Mouse (Mus musculus) cerebellum, postnatal 10 days (tissue): Measurements from ENCODE around the gene Cep295nl.
"Not testable (repeated sequence)": the region's sequence is repeated elsewhere in the genome, so short reads cannot be mapped to it uniquely, and the experiment has no call there.

Experiments
- DNase-seq, 2 experiments: peaks; one replicate each; pipeline ENCODE4 v3.0.0; 2021; ENCODE audit warnings: mixed read lengths in 2 of 2

Cep295nl gene

DNA sequence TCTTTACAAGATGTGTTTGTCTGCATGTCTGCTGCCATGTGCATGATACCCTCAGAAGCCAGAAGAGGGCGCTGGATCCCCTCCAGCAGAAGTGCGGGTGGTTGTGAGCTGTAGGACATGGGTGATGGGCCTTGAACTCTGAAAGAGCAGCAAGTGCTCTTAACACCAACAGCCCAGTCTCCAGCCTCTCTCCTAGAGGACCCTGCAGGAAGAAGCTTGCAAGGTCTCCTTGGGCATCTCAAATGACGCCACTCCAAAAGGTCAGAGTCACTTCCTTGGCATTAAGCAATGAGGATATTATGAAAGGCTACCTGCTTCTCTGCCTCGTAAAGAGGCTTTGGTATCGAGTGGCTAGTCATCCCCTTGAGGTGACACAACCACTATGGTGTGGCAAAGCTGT lies 23.6 kb downstream of the Cep295nl start:
- peak; percentile 67 to 71 for DNase-seq

DNA sequence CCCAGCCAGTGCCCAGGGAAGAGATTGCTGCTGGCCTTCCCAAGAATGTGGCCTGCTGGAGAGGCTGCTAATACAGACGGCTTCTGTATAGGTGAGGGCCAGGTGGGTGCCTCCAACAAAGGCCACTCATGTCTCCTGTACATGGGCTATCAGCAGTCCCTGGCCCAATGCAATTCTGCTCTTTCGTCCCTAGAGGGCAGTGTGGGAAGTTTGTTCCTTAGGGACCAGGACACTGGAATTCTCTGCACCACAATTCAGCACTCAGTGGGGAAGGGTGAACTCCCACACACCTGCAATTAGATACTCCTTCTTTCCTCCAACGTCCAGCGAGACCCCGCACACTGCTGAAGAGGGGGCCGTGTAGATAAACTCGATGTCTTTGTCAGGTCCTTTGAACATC lies 25.2 kb downstream of the Cep295nl start:
- peak; percentile 78 to 87 for DNase-seq

DNA sequence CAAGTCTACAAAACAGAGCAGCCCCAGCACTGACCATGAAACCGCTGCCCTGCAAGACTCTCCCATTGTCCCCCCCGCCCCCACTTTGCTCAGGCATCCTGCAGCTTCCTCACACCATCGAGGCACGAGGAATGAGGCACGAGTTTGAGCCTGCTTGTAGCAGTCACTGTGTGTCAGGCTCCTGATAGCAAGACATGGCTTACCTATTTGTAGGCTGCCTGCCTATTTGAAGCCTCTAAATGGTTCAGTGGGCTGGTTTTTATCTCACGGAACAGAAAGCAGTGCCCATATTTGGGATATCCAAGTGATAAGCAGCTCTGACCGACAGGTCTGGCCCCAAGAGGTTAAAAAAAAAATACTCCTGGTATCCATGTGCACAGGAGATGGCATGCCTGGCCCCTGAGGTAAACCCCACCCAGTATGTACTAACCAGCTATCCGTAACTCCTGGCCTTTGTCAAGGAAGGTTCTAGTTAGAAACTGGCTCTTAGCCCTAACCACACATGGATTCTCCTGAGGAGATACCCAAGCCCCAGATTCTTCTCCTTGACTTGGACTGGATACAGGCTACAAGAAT lies 26.0 kb downstream of the Cep295nl start:
- no peak for DNase-seq

DNA sequence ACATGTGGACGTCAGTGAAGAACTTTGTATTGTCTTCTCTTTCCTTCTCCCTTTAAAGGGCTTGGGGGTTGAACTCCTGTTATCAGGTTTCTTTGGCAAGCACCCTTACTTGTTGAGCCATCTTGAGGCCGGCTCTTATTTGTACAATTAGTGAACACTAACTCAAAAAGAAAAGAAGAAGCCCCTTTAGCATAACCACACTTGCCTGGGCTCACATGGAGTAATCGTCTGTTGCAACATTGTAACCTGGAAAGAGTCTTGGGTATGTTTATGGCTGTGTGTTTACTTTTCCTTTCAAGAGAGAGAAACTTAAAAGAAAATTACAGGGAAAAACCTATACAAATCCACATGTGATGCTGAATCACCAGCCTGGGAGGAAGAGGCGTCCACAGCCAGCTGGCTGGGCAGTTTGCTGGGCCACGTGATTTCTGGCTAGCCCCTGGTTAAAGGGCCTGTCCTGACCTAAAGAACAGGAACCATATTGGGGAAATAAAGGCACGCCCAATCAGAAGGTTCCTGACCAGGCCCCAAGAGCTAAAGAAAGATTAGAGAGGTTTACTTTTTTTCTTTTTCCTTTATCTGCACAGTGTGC lies 30.1 kb downstream of the Cep295nl start:
- no peak for DNase-seq

DNA sequence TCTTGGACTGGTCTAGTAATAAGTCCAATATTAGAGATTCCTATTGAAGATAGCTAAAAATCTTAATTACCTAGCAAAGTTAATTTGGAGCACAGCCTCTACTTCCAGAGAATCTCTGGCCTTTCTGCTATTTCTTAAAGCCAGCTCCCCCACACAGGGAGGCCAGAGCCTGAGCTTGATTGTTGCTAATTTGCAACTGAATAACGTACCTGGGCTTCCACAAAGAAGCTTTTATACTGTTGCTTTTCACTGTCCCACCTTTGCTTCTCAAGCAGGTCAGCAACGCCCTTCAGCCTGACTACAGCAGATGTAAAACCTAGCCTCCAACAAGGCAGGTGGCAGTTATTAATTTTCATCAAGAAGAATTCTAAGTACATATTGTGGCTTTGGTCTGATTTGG lies 34.3 kb downstream of the Cep295nl start:
- not testable (repeated sequence) for DNase-seq

DNA sequence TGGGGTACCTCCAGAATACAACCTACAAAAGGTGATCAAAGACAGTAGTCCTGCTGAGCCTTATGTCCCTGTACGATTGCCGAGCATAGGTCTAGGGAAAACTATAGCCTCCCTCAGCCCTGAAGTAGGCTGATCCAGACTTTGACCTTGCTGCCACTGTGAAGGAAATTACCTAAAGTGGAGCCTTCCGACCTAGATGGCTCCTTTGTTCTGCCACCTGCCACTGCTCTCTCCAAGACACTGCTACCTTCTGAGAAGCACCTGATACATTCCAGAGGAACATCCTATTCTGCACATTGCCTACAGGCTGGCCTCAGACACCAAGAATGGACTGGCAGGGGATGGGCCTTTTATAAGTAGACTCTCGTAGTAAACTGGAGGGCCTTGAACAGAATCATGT lies 38.3 kb downstream of the Cep295nl start:
- not testable (repeated sequence) for DNase-seq

DNA sequence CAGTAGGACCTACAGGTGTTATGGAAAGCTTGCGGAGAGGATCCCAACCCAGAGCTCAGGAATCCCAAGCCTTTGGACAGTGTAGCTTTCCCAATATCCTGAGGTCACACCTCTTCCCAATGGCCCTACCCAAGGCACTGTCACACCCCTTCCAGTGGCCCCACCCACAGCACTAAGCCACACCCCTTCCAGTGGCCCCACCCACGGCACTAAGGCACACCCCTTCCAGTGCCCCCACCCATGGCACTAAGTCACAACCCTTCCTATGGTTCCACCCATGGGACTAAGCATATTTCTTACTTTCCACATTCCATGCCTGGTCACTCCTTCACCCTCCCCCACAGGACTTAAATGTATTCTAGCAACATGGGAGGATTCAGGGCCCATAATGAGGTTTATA lies 43.5 kb downstream of the Cep295nl start:
- no peak for DNase-seq

DNA sequence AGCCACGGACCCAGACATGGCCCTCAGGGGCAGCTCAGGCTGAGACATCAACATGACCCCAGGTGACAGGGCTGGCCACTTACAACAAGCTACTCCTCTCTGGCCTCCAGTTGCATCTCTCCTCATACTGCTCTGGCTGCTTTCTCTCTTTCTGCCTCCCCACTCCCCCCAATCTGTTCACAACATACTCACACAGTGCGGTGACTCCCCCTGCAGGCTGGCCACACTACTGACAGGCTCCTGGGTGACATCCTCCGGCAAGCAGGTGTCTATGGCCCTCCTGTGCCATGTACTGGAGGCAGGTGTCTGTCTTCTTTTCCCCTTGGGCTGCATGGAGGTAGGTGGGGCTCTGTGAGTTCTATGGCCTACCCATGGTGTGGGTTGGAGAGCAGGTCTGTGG lies 44.3 kb downstream of the Cep295nl start:
- DNase-seq = peak in 1 of 2 experiments; percentile 53

DNA sequence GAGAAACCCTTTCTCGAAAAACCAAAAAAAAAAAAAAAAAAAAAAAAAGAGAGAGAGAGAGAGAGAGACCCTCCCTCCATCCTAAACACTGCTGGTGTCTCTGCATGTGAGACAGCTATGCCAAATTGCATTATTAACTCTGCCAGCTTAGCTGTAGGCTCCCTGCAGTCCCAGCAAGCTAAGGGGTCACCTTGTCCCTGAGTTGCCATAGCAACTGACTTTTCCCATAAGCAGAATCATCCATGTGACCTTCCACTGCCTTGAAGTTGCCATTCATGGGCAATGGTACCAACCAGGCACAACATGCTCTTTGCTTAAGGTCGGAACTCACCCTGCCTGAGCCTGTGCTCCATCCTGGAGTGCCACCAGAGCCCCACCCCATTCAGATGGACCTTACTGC lies 47.3 kb downstream of the Cep295nl start:
- no peak for DNase-seq

DNA sequence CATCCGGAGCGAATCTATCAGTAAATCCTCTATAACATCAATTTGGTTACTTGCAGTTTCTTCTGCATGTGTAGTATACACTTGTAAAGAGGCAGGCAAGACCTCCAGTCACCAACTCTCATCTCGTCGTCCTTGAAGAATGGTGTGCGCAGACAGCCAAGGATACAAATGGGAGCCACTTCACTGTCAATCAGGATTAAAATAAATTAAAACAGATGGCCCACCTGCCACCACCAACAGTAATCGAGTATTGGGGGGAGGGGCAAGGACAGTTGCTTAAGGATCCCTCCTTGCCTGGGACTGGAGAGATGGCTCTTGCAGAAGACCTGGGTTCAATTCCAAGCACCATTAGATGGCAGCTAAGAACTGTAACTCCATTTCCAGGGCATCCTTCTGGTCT lies 49.6 kb downstream of the Cep295nl start:
- peak; percentile 74 to 80 for DNase-seq

DNA sequence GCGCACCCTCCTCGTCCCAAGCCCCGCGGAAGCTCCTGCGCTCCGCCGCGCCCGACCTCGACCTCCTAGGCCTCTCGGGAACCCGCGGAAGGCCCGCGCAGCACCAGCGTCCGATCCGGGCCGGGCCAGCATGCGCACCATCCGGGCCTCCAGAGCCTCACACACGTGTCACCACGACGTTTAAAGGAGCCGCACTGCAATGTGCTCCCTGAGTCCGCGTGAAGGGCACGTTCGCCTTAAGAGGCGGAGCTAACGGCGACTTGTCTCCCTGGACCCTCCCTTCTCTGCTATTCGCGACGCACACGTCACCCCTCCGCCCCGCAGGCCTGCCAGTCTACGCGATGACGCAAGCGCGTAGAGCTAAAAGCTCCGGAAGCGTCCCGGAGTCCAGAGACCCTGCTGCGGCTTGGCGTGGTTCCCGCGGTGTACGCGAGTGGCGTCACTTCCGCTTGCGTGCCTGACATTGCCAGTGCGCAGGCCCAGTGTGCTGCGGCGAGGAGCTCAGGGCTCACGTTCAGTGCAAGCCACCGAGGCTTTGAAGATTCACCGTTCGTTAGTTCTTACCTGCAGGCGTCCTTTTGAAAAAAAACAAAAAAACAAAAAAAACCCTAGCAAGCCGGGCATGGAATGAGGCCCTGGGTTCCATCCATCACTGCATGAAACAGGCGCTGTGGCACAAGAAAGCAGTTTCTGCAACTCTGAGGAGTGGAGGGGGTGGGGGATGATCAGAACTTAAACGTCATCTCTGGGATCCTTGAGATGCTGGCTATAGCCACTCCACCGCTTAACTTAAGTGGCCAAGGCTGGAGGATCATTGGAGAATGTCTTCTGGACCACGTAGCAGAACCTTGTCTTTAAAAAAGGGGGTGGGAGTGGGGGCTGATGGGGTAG lies 52.1 kb downstream of the Cep295nl start, which contains the start of gene Usp36:
Usp36 (minus strand) TSS at position 246 of the 891 bp plus-strand sequence.
- DNase-seq = peak; percentile 100

DNA sequence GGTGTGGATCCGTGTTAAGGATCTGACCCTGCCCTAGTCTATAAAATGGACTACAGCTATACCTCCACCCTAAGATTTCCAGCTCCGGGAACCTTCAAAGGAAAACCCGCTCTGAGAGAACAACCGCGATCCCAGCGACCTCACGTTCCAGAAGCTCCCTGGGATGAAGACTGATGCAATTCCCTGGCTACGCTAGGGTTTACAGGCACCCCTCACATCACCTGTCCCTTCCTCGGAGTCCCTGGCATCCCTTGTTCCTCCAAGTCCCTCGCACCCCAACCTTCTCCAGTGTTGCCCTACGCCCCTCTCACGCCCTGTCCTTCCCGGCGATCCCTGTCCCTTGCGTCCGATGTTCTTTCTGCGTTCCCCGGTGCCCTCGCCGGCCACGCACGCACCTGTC lies 52.7 kb downstream of the Cep295nl start:
- no peak for DNase-seq

DNA sequence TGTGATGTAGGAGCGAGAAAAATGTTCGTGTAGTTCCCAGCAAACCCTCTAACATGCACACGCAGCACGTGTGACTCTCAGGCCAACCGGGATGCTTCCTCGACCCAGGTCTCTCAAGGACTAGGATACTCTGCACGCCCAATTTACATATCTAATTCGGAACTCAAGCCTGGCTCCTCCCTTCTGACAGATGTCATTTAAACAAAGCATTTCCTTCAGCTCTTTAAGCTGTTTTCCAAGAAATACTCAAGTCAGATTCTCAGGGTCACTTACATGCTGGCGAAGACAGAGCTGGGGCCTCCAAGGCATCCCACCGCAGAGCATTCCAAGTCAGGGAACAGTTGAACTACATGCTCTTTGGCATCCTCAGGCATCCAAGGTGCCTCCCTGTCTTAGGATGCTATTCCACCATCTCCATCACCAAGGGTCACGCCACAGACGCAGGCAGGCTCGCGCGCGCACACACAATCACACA lies 53.2 kb downstream of the Cep295nl start:
- DNase-seq = peak in 1 of 2 experiments; percentile 53

DNA sequence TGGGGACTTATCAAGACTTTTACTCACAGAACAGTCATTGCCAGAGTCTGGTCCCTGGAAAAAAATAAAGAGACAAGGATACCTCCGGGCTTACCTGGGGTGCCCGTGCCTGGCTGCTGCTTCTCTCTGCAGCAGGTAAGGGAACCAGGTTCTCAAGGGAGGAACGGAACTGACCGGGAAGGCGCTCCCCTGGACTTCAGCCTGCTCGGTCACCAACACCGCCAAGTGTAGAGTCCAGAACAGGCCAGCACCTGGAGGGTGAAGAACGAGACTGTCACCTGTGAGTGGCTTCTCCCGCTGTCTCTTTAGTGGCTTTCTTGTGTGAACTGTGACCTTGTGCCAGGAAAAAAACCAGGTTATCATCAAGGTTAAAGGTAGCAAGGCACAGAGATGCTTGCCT lies 54.7 kb downstream of the Cep295nl start:
- DNase-seq = no peak

DNA sequence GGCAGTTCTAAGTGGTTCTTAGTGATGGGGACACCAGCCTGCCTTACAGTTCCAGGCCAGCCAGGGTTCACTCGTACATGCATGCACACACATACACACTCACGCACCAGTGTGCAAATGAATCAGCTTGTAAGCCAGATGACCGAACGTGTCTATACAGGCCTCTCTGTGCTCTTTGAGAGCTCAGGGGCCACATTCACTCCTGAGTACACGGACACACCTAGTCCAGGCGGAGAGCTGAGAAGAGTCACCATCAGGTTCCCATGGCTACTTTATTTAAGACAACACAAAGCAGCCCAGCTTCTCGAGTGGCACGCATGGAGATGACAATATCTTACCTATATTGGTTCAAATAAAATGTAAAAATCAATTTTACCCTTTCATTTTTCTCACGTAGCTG lies 55.9 kb downstream of the Cep295nl start:
- DNase-seq = no peak

DNA sequence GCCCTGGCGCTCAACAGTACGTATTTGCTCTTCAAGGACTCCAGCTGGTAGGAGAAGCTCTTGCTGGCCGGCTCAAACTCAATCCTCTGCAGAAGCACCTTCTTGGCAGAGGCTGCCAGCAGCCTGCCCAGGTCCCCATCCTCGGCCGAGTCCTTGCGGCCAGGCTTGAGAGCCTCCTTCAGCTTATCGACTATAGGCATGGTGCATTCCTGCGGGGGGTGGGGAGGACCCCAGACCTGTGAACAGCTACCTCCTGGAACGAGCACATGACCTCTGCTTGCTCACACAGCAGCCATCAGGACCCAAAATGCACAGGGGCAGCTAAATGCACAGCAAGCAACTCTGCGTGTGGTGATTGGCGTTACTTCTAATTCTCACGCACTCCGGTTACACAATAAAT lies 56.5 kb downstream of the Cep295nl start:
- no peak for DNase-seq
